Mouse (Mus musculus) C2C12 (cell line): Measurements from ENCODE around the gene Gm20388.

Experiments
- CTCF ChIP-seq: IDR thresholded peaks from one replicate; pipeline ENCODE4 v1.5.1; 2011; ENCODE audit not compliant: control insufficient read depth, insufficient read depth, insufficient read length
- MAX ChIP-seq: IDR thresholded peaks from one replicate; pipeline ENCODE4 v1.6.1; 2011; ENCODE audit warnings: mild to moderate bottlenecking, control low read depth
- MYOD1 ChIP-seq: IDR thresholded peaks from one replicate; pipeline ENCODE4 v1.6.1; 2011; ENCODE audit warnings: low read depth; ENCODE audit not compliant: control insufficient read depth, insufficient read length
- MYOG ChIP-seq: IDR thresholded peaks from one replicate; pipeline ENCODE4 v1.6.1; 2011; ENCODE audit not compliant: control insufficient read depth, insufficient read length; ENCODE audit errors: extremely low read depth

- TF ChIP-seq CTCF (no peak), MYOD1 (no peak), MYOG (no peak), MAX (no peak)
Measured at GRCm38 (mm10) chr8:122454409-122454808, 2543.8 kb downstream of the Gm20388 start.
